Mouse (Mus musculus) limb, embryonic 14.5 days (tissue): Measurements from ENCODE around the gene Srd5a2. TPM values are rescaled to one million over a fixed set of nuclear protein-coding genes. Genes with fewer than 3 reads are reported as not detected.

ENCODE experiments used
- ATAC-seq: fragments of 200-750 bp; cut with Nextera tagmentation; 2 replicates; pipeline ENCODE4 v1.8.0; 2017; ENCODE audit warnings: low read depth, moderate number of reproducible peaks, moderate TSS enrichment; ENCODE audit not compliant: low FRiP score
- DNase-seq: peaks from one replicate; pipeline ENCODE4 v3.0.0-alpha.2; 2015; ENCODE audit warnings: low spot score
- H3K27ac ChIP-seq: fragments of 300-500 bp; sonication (generic); replicated peaks from 2 replicates; pipeline ENCODE4 v1.5.1; 2014; ENCODE audit warnings: low read depth, mild to moderate bottlenecking, low read length, moderate library complexity, mixed read lengths
- H3K27me3 ChIP-seq: fragments of 300-500 bp; sonication (generic); 2 replicates; pipeline ENCODE4 v1.6.1; 2014; ENCODE audit warnings: low read length, mixed read lengths; ENCODE audit not compliant: control insufficient read depth, insufficient read depth
- H3K36me3 ChIP-seq: fragments of 300-500 bp; sonication (generic); 2 replicates; pipeline ENCODE4 v1.6.1; 2014; ENCODE audit warnings: mild to moderate bottlenecking, low read length, moderate library complexity, mixed read lengths; ENCODE audit not compliant: control insufficient read depth, insufficient read depth
- H3K4me1 ChIP-seq: fragments of 300-500 bp; sonication (generic); 2 replicates; pipeline ENCODE4 v1.6.1; 2014; ENCODE audit warnings: antibody characterized with exemption, low read length, mixed read lengths; ENCODE audit not compliant: control insufficient read depth, insufficient read depth
- H3K4me2 ChIP-seq: fragments of 300-500 bp; sonication (generic); replicated peaks from 2 replicates; pipeline ENCODE4 v1.6.1; 2014; ENCODE audit warnings: low read depth, mild to moderate bottlenecking, low read length, moderate library complexity; ENCODE audit not compliant: severe bottlenecking
- H3K4me3 ChIP-seq: fragments of 300-500 bp; sonication (generic); replicated peaks from 2 replicates; pipeline ENCODE4 v1.5.1; 2014; ENCODE audit warnings: low read length
- H3K9ac ChIP-seq: fragments of 300-500 bp; sonication (generic); 2 replicates; pipeline ENCODE4 v1.6.1; 2014; ENCODE audit warnings: mild to moderate bottlenecking, low read depth, low read length, moderate library complexity; ENCODE audit not compliant: severe bottlenecking
- H3K9me3 ChIP-seq: fragments of 300-500 bp; sonication (generic); 2 replicates; pipeline ENCODE4 v1.6.1; 2016; ENCODE audit warnings: low read length; ENCODE audit not compliant: control insufficient read depth
- POLR2A ChIP-seq: fragments of 200-500 bp; IDR thresholded peaks from 2 replicates; pipeline ENCODE4 v1.8.0; 2012; ENCODE audit warnings: inconsistent platforms, mild to moderate bottlenecking, moderate library complexity, borderline replicate concordance; ENCODE audit not compliant: insufficient read depth, insufficient read length; ENCODE audit errors: extremely low read depth
- WGBS: fragments of 180-500 bp; shearing (Covaris S2); extraction: QIAGEN DNeasy Blood & Tissue Kit; methylation state at CpG from one replicate; pipeline ENCODE4 v1.1.7; 2014; 5-methylcytosine and 5-hydroxymethylcytosine counted together
- polyA plus RNA-seq, 2 experiments: library from polyadenylated mRNA; depleted of rRNA in 1 of 2; stranded (reverse) in 1 of 2; unstranded in 1 of 2; fragments of >200 nt; fragmentation: Nextera tagmentation in 1 of 2; extraction: Ambion mirVana in 1 of 2; gene quantifications; 2 replicates each; pipeline versions ENCODE4 v1.2.1 to v1.2.3; 2012 to 2014

The Srd5a2 gene
- polyA plus RNA-seq, 2 experiments = 0.52 to 1.5 TPM

DNA sequence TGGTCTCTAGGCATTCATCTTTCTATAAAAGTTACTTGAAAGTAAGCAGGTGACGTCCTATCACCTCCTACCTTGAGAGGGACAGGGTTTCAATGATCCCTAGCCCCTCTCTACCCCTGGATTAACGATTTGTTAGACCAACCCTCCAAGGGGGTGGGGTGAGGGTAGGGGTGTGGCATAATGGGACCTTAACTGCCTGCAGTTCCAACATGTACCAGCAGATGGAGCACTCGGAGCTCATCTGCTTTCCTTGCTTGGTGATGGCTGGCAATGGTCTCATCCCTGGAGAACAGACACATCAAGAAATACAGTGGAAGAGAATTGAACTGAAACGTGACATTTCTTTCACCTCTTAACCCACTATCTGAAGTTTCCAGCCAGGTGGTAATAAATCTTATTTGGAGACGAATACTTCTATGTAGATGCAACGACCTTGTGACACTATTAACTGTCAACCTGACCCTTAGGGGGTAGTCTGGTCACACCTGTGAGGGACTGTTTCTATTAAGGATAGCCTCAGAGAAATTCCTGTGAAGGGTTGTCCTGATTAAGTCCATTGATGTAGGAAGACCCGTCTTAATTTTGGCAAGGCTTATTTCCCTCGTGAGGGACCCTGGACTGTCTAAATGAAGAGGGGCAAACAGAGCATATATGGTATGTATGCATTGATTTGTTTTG is 27.1 kb downstream of the Srd5a2 start:
- H3K27me3 ChIP-seq = no peaks in the 10 kb centered on the region
- H3K4me2 ChIP-seq = 0 out of 2 replicates have a peak overlapping the region, but pooled peaks have one; percentile 21
- WGBS = 26% methylated on average over 8 of the region's 8 CpGs
- H3K36me3 ChIP-seq = no peaks in the 10 kb centered on the region
- H3K9ac ChIP-seq = no peak overlapping the region
- TF ChIP-seq POLR2A = no peak
- H3K4me3 ChIP-seq = no peak overlapping the region
- peak; percentile 87 for DNase-seq
- no peaks in the 10 kb centered on the region for H3K4me1 ChIP-seq
- no peaks in the 10 kb centered on the region for H3K9me3 ChIP-seq
- ATAC-seq = peak; percentile 72
- H3K27ac ChIP-seq = no peak overlapping the region

GRCm38 (mm10) chr17:74018281-74018680 is 29.4 kb downstream of the Srd5a2 start:
- 78% methylated on average over 4 of the region's 4 CpGs for WGBS
- no peak for DNase-seq
- no peaks in the 10 kb centered on the region for H3K27me3 ChIP-seq

DNA sequence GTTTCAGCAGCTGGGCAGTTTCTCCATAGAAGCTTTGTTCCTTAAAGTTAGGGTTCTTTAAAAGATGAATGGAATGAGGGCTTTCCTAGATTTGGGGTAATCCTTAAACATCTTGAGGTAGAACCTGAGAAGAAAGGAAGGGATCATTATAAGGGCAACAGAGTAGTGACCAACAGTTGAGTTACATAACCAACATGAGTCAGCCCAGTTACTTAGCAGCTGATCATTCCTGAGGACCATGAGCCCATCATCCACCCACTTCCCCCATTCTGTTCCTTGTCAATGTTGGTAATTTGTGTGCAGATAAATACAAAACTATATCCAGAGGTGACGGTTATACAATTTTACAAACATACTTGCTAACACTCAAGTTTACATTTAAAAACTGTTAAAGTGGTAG is 30.1 kb downstream of the Srd5a2 start:
- no peak overlapping the region for H3K27ac ChIP-seq
- H3K36me3 ChIP-seq = no peaks in the 10 kb centered on the region
- no peaks in the 10 kb centered on the region for H3K4me1 ChIP-seq
- 83% methylated on average over 1 of the region's 1 CpGs for WGBS
- no peak for TF ChIP-seq POLR2A
- no peak overlapping the region for H3K9ac ChIP-seq
- H3K4me3 ChIP-seq = no peak overlapping the region
- no peak for DNase-seq
- no peak overlapping the region for H3K4me2 ChIP-seq
- H3K27me3 ChIP-seq = no peaks in the 10 kb centered on the region
- no peaks in the 10 kb centered on the region for H3K9me3 ChIP-seq
- no peak for ATAC-seq

More at GRCm38 (mm10) chr17:74018281-74018680, 29.4 kb downstream of the Srd5a2 start:
- Histone ChIP-seq H3K4me2 (no peak overlapping the region), H3K36me3 (no peaks in the 10 kb centered on the region), H3K27ac (no peak overlapping the region), H3K4me1 (no peaks in the 10 kb centered on the region), H3K4me3 (no peak overlapping the region), H3K9me3 (no peaks in the 10 kb centered on the region), H3K9ac (no peak overlapping the region)
- TF ChIP-seq POLR2A = no peak
- no peak for ATAC-seq

DNA sequence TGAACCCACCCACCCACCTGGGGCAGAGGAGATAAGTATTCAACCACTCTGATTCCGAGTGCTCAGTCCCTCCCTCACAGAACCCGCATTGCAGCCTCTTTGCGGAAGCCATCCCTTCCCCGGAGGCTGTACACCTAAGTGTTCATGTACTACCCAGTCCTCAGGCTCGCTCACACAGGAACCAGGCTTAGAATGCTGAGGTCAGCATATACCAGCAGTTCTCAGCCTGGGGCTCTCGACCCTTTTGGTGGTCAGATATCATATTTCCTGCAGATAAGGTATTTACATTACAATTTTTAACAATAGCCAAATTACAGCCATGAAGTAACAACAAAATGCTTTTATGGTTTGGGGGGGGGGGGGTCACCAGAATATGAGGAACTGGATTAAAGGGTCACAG is 32.6 kb downstream of the Srd5a2 start:
- ATAC-seq (no peak), DNase-seq (no peak)
- no peak for TF ChIP-seq POLR2A
- Histone ChIP-seq H3K9me3 (no peaks in the 10 kb centered on the region), H3K4me1 (no peaks in the 10 kb centered on the region), H3K27ac (no peak overlapping the region), H3K4me2 (no peak overlapping the region), H3K4me3 (no peak overlapping the region), H3K36me3 (no peaks in the 10 kb centered on the region), H3K9ac (no peak overlapping the region), H3K27me3 (no peaks in the 10 kb centered on the region)
- WGBS = 80% methylated on average over 6 of the region's 6 CpGs

DNA sequence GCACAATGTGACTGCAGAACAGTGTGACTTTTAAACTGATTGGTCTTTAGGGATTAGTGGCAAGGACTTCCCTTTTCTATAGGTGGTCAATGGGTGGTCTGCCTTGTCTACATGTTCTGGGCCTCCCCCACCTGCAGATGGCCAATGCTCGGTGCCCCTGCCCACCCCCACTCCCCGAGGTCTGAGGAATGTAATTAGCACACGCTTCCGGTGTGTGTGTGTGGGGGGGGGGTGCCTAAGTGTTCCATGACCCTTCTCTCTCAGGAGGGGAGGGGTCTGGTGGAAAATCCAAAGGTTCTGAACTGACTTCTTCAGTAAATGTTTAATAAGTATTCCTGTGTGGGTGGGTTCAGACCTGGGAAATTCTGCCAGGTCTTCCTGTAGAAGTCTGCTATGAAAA is 39.0 kb downstream of the Srd5a2 start:
- H3K9ac ChIP-seq = no peak overlapping the region
- no peak overlapping the region for H3K4me3 ChIP-seq
- ATAC-seq (no peak), DNase-seq (no peak)
- H3K27ac ChIP-seq = no peak overlapping the region
- H3K27me3 ChIP-seq = no peaks in the 10 kb centered on the region
- WGBS = 26% methylated on average over 4 of the region's 4 CpGs
- no peaks in the 10 kb centered on the region for H3K4me1 ChIP-seq
- TF ChIP-seq POLR2A = no peak
- H3K9me3 ChIP-seq = no peaks in the 10 kb centered on the region
- H3K36me3 ChIP-seq = no peaks in the 10 kb centered on the region
- H3K4me2 ChIP-seq = no peak overlapping the region
